Mouse (Mus musculus): ENCODE measurements around the gene Plekhn1. TPM values are rescaled to one million over a fixed set of nuclear protein-coding genes. Genes with fewer than 3 reads are reported as not detected.
A peak's percentile ranks its signal among the peaks of the same experiment; 100 is the strongest.

Plekhn1 gene
- total and polyA plus RNA-seq, 3 experiments, result 11.8 to 20.0 TPM; not detected in 1

- TF ChIP-seq EP300 (IDR thresholded peaks at IDR 0.05; ENCODE audit: low read depth in 1 of 2, low read length in 2 of 2) (peak; percentile 94 to 98), TBP (IDR thresholded peaks at IDR 0.05; ENCODE audit: low read depth, low read length) (peak; percentile 88), BHLHE40 (IDR thresholded peaks at IDR 0.05; ENCODE audit: borderline replicate concordance, low read depth, low read length) (peak; percentile 99), MYB (IDR thresholded peaks at IDR 0.05; ENCODE audit: low read depth, low read length) (no peak), GABPA (IDR thresholded peaks at IDR 0.05; ENCODE audit: low read depth, low read length) (no peak), CTCF (IDR thresholded peaks at IDR 0.05 in 2 of 3, conservative IDR thresholded peaks at IDR 0.05 in 1 of 3; ENCODE audit: control insufficient read depth in 1 of 3, insufficient read depth in 1 of 3, low read depth in 2 of 3, low read length in 3 of 3, poor library complexity in 1 of 3, severe bottlenecking in 1 of 3) (no peak), POLR2A (IDR thresholded peaks at IDR 0.05; ENCODE audit: control insufficient read depth in 1 of 2, insufficient read depth in 1 of 2, low read depth in 1 of 2, low read length in 2 of 2, poor library complexity in 1 of 2) (no peak), ZKSCAN1 (IDR thresholded peaks at IDR 0.05; ENCODE audit: low read depth, low read length) (no peak), ZMIZ1 (IDR thresholded peaks at IDR 0.05; ENCODE audit: low read depth, low read length) (no peak), POLR2AphosphoS2 (IDR thresholded peaks at IDR 0.05; ENCODE audit: low read length) (no peak), KAT2A (conservative IDR thresholded peaks at IDR 0.05; ENCODE audit: low read depth, low read length) (no peak; the same call in 1 of the 2 replicates), MAZ (IDR thresholded peaks at IDR 0.05; ENCODE audit: low read depth, low read length) (peak; percentile 71), MXI1 (IDR thresholded peaks at IDR 0.05; ENCODE audit: low read depth, low read length) (peak; percentile 89), TCF12 (IDR thresholded peaks at IDR 0.05; ENCODE audit: low read depth, low read length) (peak; percentile 99), ELF1 (IDR thresholded peaks at IDR 0.05; ENCODE audit: low read depth, low read length) (no peak)
Measured at GRCm38 (mm10) chr4:156202462-156202893, 32.2 kb downstream of the Plekhn1 start (continued).

GRCm38 (mm10) chr4:156200623-156201475 lies 33.8 kb downstream of the Plekhn1 start, which contains the start of gene Isg15:
Gene Isg15, minus strand, starts transcription at chr4:156200818.
- peak; percentile 67 for DNase-seq (ENCODE audit: low read depth, low spot score)
- Histone ChIP-seq H3K9me3 (replicated peaks; ENCODE audit: insufficient read depth, low read length) (no peaks in the 10 kb centered on the region), H3K79me2 (ENCODE audit: control insufficient read depth, insufficient read depth, low read length, poor library complexity) (peaks cover 21% of the 10 kb centered on the region), H3K4me1 (ENCODE audit: control insufficient read depth in 1 of 2, insufficient read depth in 2 of 2, low read length in 2 of 2) (peaks cover 9 to 30% of the 10 kb centered on the region in 2 experiments; a peak in 3 of 4 replicates), H3K4me3 (ENCODE audit: control insufficient read depth in 1 of 2, insufficient read depth in 1 of 2, low read depth in 2 of 2, low read length in 2 of 2) (peak within 1 kb of the TSS; percentile 80), H3K36me3 (ENCODE audit: control insufficient read depth in 1 of 2, insufficient read depth in 2 of 2, low read length in 2 of 2) (peaks cover 0 to 15% of the 10 kb centered on the region in 2 experiments; a peak in 2 of 4 replicates), H3K27ac (ENCODE audit: control insufficient read depth, low read depth, low read length) (peak within 1 kb of the TSS; percentile 75), H3K27me3 (ENCODE audit: control insufficient read depth in 1 of 2, insufficient read depth in 2 of 2, low read length in 2 of 2) (no peaks in the 10 kb centered on the region), H3K9ac (ENCODE audit: control insufficient read depth, low read depth, low read length, poor library complexity, severe bottlenecking) (peak within 1 kb of the TSS; percentile 76)
- no peak for TF ChIP-seq TAL1 (IDR thresholded peaks at IDR 0.05; ENCODE audit: low read length)
- TF ChIP-seq SIN3A (IDR thresholded peaks at IDR 0.05; ENCODE audit: low read length), result peak; percentile 76
- TF ChIP-seq MAFK (IDR thresholded peaks at IDR 0.05; ENCODE audit: borderline replicate concordance, low read depth, low read length), result no peak
- TF ChIP-seq MAX (IDR thresholded peaks at IDR 0.05; ENCODE audit: low read length), result no peak
- no peak for TF ChIP-seq UBTF (IDR thresholded peaks at IDR 0.05; ENCODE audit: borderline replicate concordance, insufficient read depth, low read depth, low read length)
- TF ChIP-seq POLR2A (IDR thresholded peaks at IDR 0.05; ENCODE audit: control insufficient read depth in 1 of 2, insufficient read depth in 1 of 2, low read depth in 1 of 2, low read length in 2 of 2, poor library complexity in 1 of 2), result peak in 1 of 2 experiments; percentile 40; a peak in 1 of 4 replicates
- TF ChIP-seq SMC3 (IDR thresholded peaks at IDR 0.05; ENCODE audit: low read depth, low read length), result no peak
- no peak for TF ChIP-seq CHD2 (IDR thresholded peaks at IDR 0.05; ENCODE audit: low read length)
- TF ChIP-seq KAT2A (conservative IDR thresholded peaks at IDR 0.05; ENCODE audit: low read depth, low read length), result no peak
- TF ChIP-seq CHD1 (IDR thresholded peaks at IDR 0.05; ENCODE audit: low read depth, low read length), result peak; percentile 58; the same call in 1 of the 2 replicates
- no peak for TF ChIP-seq E2F4 (IDR thresholded peaks at IDR 0.05; ENCODE audit: borderline replicate concordance, low read depth, low read length)
- TF ChIP-seq MYC (IDR thresholded peaks at IDR 0.05; ENCODE audit: low read depth, low read length), result no peak
- no peak for TF ChIP-seq TCF12 (IDR thresholded peaks at IDR 0.05; ENCODE audit: low read depth, low read length)
- TF ChIP-seq ZKSCAN1 (IDR thresholded peaks at IDR 0.05; ENCODE audit: low read depth, low read length), result no peak
- TF ChIP-seq POLR2AphosphoS5 (IDR thresholded peaks at IDR 0.05; ENCODE audit: borderline replicate concordance, low read depth, low read length), result no peak
- no peak for TF ChIP-seq GABPA (IDR thresholded peaks at IDR 0.05; ENCODE audit: low read depth, low read length)
- peak; percentile 44; the same call in 1 of the 2 replicates for TF ChIP-seq ZNF384 (IDR thresholded peaks at IDR 0.05; ENCODE audit: low read depth, low read length)
- TF ChIP-seq MXI1 (IDR thresholded peaks at IDR 0.05; ENCODE audit: low read depth, low read length), result no peak; the same call in none of the 2 replicates
- peak; percentile 74 for TF ChIP-seq ETS1 (IDR thresholded peaks at IDR 0.05; ENCODE audit: low read depth, low read length)
- TF ChIP-seq ELF1 (IDR thresholded peaks at IDR 0.05; ENCODE audit: low read depth, low read length), result no peak
- no peak for TF ChIP-seq GATA1 (IDR thresholded peaks at IDR 0.05; ENCODE audit: low read depth, low read length)
- TF ChIP-seq MYB (IDR thresholded peaks at IDR 0.05; ENCODE audit: low read depth, low read length), result no peak
- no peak for TF ChIP-seq ZC3H11A (IDR thresholded peaks at IDR 0.05; ENCODE audit: low read depth, low read length)
- peak; percentile 30; the same call in 1 of the 2 replicates for TF ChIP-seq NELFE (IDR thresholded peaks at IDR 0.05; ENCODE audit: low read depth, low read length)
- no peak for TF ChIP-seq MEF2A (IDR thresholded peaks at IDR 0.05; ENCODE audit: extremely low read depth, insufficient replicate concordance, low read depth, low read length, poor library complexity, severe bottlenecking)

Measured in MEL (cell line).